Mouse (Mus musculus) kidney, postnatal 0 days (tissue): ENCODE results near the gene Slc25a18. TPM values are rescaled to one million over a fixed set of nuclear protein-coding genes. Genes with fewer than 3 reads are reported as not detected.
A peak's percentile ranks its signal among the peaks of the same experiment; 100 is the strongest.

Source experiments
- ATAC-seq: fragments of 200-750 bp; cut with Nextera tagmentation; replicated peaks from 2 replicates; pipeline ENCODE4 v1.8.0; 2017; ENCODE audit warnings: low read depth, moderate number of reproducible peaks, moderate TSS enrichment, moderate library complexity; ENCODE audit not compliant: low FRiP score
- DNase-seq: peaks from one replicate; pipeline ENCODE4 v3.0.0-alpha.2; 2016; ENCODE audit warnings: low spot score
- H3K27ac ChIP-seq: fragments of 300-500 bp; sonication (generic); 2 replicates; pipeline ENCODE4 v1.5.1; 2014; ENCODE audit warnings: mild to moderate bottlenecking
- H3K27me3 ChIP-seq: fragments of 300-500 bp; sonication (generic); 2 replicates; pipeline ENCODE4 v1.6.1; 2014; ENCODE audit warnings: low read length, mixed read lengths; ENCODE audit not compliant: insufficient read depth
- H3K36me3 ChIP-seq: fragments of 300-500 bp; sonication (generic); 2 replicates; pipeline ENCODE4 v1.6.1; 2014; ENCODE audit warnings: low read length, mixed read lengths; ENCODE audit not compliant: insufficient read depth
- H3K4me1 ChIP-seq: fragments of 300-500 bp; sonication (generic); replicated peaks from 2 replicates; pipeline ENCODE4 v1.6.1; 2014; ENCODE audit warnings: antibody characterized with exemption, low read length, mixed read lengths; ENCODE audit not compliant: insufficient read depth
- H3K4me2 ChIP-seq: fragments of 300-500 bp; sonication (generic); 2 replicates; pipeline ENCODE4 v1.6.1; 2014; ENCODE audit warnings: mild to moderate bottlenecking, low read length, moderate library complexity, mixed read lengths
- H3K4me3 ChIP-seq: fragments of 300-500 bp; sonication (generic); replicated peaks from 2 replicates; pipeline ENCODE4 v1.5.1; 2014; ENCODE audit warnings: low read depth, low read length
- H3K9ac ChIP-seq: fragments of 300-500 bp; sonication (generic); 2 replicates; pipeline ENCODE4 v1.6.1; 2014; ENCODE audit warnings: low read depth, low read length
- H3K9me3 ChIP-seq: fragments of 300-500 bp; sonication (generic); replicated peaks from 2 replicates; pipeline ENCODE4 v1.6.1; 2016; ENCODE audit warnings: low read length, inconsistent platforms, mixed read lengths
- CTCF ChIP-seq: IDR thresholded peaks from 2 replicates; pipeline ENCODE4 v1.5.1; 2016; ENCODE audit warnings: antibody characterized with exemption, low read depth, mild to moderate bottlenecking, moderate library complexity
- WGBS: fragments of 180-500 bp; shearing (Covaris S2); extraction: QIAGEN DNeasy Blood & Tissue Kit; methylation state at CpG from one replicate; pipeline ENCODE4 v1.1.7; 2014; 5-methylcytosine and 5-hydroxymethylcytosine counted together
- polyA plus RNA-seq: library from polyadenylated mRNA; unstranded; fragments of >200 nt; fragmentation: Nextera tagmentation; extraction: Ambion mirVana; gene quantifications from 2 replicates; pipeline ENCODE4 v1.2.1, GENCODE M21; 2015

Slc25a18 gene
- polyA plus RNA-seq = 0.11 TPM in 1 of 2 replicates, not detected in the other

DNA sequence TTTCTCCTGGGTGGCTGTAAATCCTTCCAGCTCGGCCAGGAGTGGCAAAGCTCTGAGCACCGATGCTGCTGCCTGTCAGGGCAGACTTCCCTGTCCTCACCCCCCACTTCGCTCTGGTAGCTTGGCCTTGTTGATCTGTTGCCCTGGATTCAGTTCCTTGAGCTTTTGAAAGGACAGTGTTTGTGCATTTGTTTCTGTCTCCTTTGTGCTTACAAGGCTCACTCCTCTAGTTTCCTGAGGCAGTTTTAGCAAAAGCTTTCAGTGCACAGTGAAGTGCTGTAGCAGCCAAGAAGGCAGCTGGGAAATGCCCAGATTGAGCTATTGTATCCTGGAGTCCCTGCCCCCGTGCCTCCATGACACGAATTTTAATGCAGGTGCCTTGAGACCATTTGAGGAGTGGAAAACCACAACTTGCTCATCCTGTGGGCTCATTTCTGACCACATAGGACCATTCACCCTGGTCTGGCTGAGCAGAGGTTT is at the start of gene Slc25a18:
Gene Slc25a18, plus strand, starts transcription at position 430 of the 480 bp plus-strand sequence.
- ATAC-seq = no peak

DNA sequence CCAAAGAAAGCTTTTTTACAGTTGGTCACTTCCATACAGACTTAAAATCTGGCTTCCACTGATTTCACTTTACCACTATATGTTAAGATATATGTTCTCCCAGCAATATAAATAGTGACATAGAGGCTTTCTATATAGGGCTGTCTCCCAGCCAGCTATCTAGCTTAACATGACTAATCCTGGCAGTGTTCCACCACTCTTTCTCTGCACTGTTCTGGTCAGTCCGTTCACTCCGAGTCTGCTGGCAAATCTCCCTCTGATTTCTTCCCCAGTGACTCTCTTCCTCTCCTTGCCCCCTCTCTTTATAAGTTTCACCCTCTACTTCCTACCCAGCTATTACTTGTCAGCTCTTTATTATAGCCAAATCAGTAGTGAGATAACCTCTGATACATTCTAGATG is 47.4 kb upstream of the Slc25a18 start:
- no peaks in the 10 kb centered on the region for H3K4me1 ChIP-seq
- no peak overlapping the region for H3K4me3 ChIP-seq
- H3K9ac ChIP-seq = no peak overlapping the region
- no peak overlapping the region for H3K27ac ChIP-seq
- no peaks in the 10 kb centered on the region for H3K27me3 ChIP-seq
- no peaks in the 10 kb centered on the region for H3K9me3 ChIP-seq
- H3K36me3 ChIP-seq = no peaks in the 10 kb centered on the region
- ATAC-seq (no peak), DNase-seq (no peak)
- no peak for TF ChIP-seq CTCF
- no peak overlapping the region for H3K4me2 ChIP-seq
- WGBS = 45% methylated on average over 2 of the region's 2 CpGs

More for the DNA sequence above, at the start of gene Slc25a18:
- no peaks in the 10 kb centered on the region for H3K36me3 ChIP-seq
- DNase-seq = no peak
- no peak within 1 kb of the TSS for H3K9ac ChIP-seq
- no peak within 1 kb of the TSS for H3K4me3 ChIP-seq
- H3K9me3 ChIP-seq = no peaks in the 10 kb centered on the region
- no peak within 1 kb of the TSS for H3K4me2 ChIP-seq
- H3K27ac ChIP-seq = no peak within 1 kb of the TSS
- no peaks in the 10 kb centered on the region for H3K4me1 ChIP-seq
- 41% methylated on average over 5 of the region's 5 CpGs for WGBS
- H3K27me3 ChIP-seq = no peaks in the 10 kb centered on the region
- TF ChIP-seq CTCF = no peak

DNA sequence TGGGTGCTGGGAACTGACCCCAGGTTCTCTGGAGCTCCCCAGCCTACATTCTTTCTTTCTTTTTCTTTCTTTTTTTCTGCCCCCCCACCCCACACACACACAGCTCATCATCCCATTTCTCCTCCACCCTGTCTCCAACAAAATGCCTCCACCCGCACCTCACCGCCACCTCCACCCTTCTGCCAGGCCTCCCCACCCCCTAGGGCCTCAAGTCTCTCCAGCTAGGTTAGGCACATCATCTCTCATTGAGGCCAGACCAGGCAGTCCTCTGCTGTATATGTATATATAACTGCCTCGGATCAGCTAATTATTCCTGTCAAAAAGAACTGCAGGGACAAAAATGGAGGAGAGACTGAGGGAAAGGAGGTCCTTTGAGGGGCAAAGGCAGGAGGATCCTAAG is 37.4 kb upstream of the Slc25a18 start:
- Histone ChIP-seq H3K36me3 (no peaks in the 10 kb centered on the region), H3K4me1 (no peaks in the 10 kb centered on the region), H3K4me2 (no peak overlapping the region), H3K4me3 (no peak overlapping the region), H3K9me3 (no peaks in the 10 kb centered on the region), H3K9ac (no peak overlapping the region), H3K27ac (no peak overlapping the region), H3K27me3 (no peaks in the 10 kb centered on the region)
- TF ChIP-seq CTCF = no peak
- ATAC-seq (no peak), DNase-seq (no peak)
- WGBS = 88% methylated on average over 3 of the region's 3 CpGs

DNA sequence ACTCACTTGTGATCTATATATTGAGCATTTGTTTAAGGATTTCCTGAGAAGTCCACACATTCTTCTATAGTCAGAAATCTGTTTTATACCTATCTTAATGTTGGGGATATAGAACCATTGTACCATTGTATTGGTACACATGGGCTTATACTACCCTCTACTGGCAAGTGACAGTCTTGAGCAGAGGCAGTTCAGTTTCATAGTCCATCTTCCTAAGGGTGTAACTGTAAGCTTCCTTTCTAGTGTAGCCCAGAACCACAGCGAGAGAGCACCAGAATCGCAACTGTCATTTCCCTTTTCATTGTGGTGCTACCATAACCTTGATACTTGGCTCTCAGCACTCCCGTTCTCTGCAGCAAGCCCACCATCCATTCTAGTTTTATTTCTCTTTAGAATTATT is 36.8 kb upstream of the Slc25a18 start:
- peak; percentile 86 for DNase-seq

DNA sequence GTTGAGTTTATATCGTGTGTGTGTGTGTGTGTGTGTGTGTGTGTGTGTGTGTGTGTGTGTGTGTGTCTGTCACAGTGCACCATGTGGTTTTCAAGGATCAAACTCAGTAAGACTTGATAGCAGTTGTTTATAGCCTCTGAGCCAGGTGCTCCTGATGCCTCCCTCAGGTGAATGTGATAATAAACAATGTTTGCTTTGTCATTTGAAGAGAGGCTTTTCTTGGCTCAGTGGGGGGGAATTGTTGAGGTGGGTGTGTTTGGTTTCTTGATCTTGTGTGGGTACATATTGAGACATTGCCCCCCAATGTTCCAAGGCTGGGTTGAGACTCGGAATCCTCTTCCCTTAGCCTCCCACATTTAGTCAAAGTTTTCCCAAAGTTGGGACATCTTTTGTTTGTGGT is 30.2 kb upstream of the Slc25a18 start:
- ATAC-seq = no peak
- no peak overlapping the region for H3K4me3 ChIP-seq
- WGBS = 87% methylated on average over 2 of the region's 2 CpGs
- no peaks in the 10 kb centered on the region for H3K36me3 ChIP-seq
- no peaks in the 10 kb centered on the region for H3K27me3 ChIP-seq
- no peaks in the 10 kb centered on the region for H3K4me1 ChIP-seq
- no peak for TF ChIP-seq CTCF
- H3K9ac ChIP-seq = no peak overlapping the region
- no peak for DNase-seq
- H3K27ac ChIP-seq = no peak overlapping the region
- no peaks in the 10 kb centered on the region for H3K9me3 ChIP-seq
- H3K4me2 ChIP-seq = no peak overlapping the region

More for the DNA sequence above, 36.8 kb upstream of the Slc25a18 start:
- ATAC-seq = no peak; the same call in 1 of the 2 replicates
- WGBS = 64% methylated on average over 3 of the region's 3 CpGs
- peak; percentile 90 for TF ChIP-seq CTCF
- Histone ChIP-seq H3K4me2 (no peak overlapping the region), H3K4me3 (no peak overlapping the region), H3K36me3 (no peaks in the 10 kb centered on the region), H3K27me3 (no peaks in the 10 kb centered on the region), H3K27ac (no peak overlapping the region), H3K4me1 (no peaks in the 10 kb centered on the region), H3K9ac (no peak overlapping the region), H3K9me3 (no peaks in the 10 kb centered on the region)

DNA sequence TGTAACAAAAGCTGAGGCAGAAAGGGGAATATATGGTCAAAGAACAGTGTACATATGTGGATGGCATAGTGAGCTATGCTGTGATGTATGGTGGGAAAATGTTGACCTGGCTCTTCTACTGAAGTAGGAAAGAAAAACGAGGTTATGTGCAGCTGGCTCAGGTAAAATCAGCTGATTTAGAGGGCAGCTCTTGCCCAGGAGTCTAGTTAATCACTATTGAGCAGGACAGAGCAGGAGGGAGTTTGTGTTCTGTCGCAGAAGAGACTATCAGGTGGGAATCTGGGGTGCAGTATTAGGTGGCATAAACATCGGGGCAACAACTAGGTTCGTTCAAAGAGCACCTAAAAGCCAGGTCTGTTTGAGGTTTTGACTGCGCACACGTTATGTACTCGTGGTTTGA is 29.1 kb upstream of the Slc25a18 start:
- no peak for ATAC-seq

DNA sequence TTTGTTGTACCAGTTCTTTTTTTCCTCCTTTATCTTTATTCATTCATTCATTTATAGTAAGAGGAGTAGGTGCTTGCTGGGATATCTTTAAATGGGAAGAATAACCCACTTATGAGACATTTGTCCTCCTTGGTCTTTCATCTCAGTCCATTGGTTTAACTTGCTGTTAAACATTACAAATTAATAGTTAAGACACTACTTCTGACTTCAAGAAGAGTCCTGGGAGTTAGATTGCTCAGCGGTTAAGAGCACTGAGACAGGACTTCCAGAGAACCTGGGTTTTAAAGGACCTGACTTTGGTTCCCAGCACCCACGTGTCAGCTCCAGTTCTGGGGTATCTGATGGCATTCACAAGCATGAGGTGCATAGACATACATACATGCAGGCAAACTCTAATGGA is 27.0 kb upstream of the Slc25a18 start:
- no peak for TF ChIP-seq CTCF
- Histone ChIP-seq H3K9ac (no peak overlapping the region), H3K9me3 (no peaks in the 10 kb centered on the region), H3K4me1 (no peaks in the 10 kb centered on the region), H3K36me3 (no peaks in the 10 kb centered on the region), H3K4me2 (no peak overlapping the region), H3K27ac (no peak overlapping the region), H3K27me3 (no peaks in the 10 kb centered on the region), H3K4me3 (no peak overlapping the region)
- ATAC-seq (no peak), DNase-seq (peak; percentile 10)
- WGBS = 74% methylated on average over 2 of the region's 2 CpGs

More for the DNA sequence above, 29.1 kb upstream of the Slc25a18 start:
- Histone ChIP-seq H3K9ac (no peak overlapping the region), H3K4me2 (no peak overlapping the region), H3K27me3 (no peaks in the 10 kb centered on the region), H3K9me3 (no peaks in the 10 kb centered on the region), H3K4me3 (no peak overlapping the region), H3K4me1 (no peaks in the 10 kb centered on the region), H3K27ac (no peak overlapping the region), H3K36me3 (no peaks in the 10 kb centered on the region)
- TF ChIP-seq CTCF = no peak
- DNase-seq = no peak
- WGBS = 80% methylated on average over 7 of the region's 7 CpGs
